Mouse (Mus musculus) brain, embryonic 14.5 days (tissue): Measurements from ENCODE around the gene Hormad1.

Source experiments
- CTCF ChIP-seq: fragments of 200-500 bp; IDR thresholded peaks from 2 replicates; pipeline ENCODE4 v1.5.1; 2012; ENCODE audit warnings: inconsistent platforms, mild to moderate bottlenecking, moderate library complexity, borderline replicate concordance; ENCODE audit not compliant: insufficient read depth, insufficient read length; ENCODE audit errors: extremely low read depth
- POLR2A ChIP-seq: fragments of 200-500 bp; IDR thresholded peaks from 2 replicates; pipeline ENCODE4 v1.6.1; 2012; ENCODE audit warnings: mild to moderate bottlenecking, inconsistent platforms, borderline replicate concordance; ENCODE audit not compliant: poor library complexity, insufficient read depth, insufficient read length, severe bottlenecking; ENCODE audit errors: extremely low read depth

- no peak for TF ChIP-seq POLR2A
- TF ChIP-seq CTCF: no peak
These were observed 71.8 kb downstream of the Hormad1 start for GRCm38 (mm10) chr3:95631304-95631703.
